Mouse (Mus musculus) intestine, embryonic 16.5 days (tissue): ENCODE results near the gene Fam167b. TPM values are rescaled to one million over a fixed set of nuclear protein-coding genes. Genes with fewer than 3 reads are reported as not detected.

Source experiments
- ATAC-seq: fragments of 200-750 bp; cut with Nextera tagmentation; 2 replicates; pipeline ENCODE4 v1.8.0; 2017; ENCODE audit warnings: moderate TSS enrichment, moderate library complexity
- H3K27ac ChIP-seq: fragments of 300-500 bp; sonication (generic); 2 replicates; pipeline ENCODE4 v1.5.1; 2014; ENCODE audit warnings: mild to moderate bottlenecking, low read length
- H3K27me3 ChIP-seq: fragments of 300-500 bp; sonication (generic); replicated peaks from 2 replicates; pipeline ENCODE4 v1.6.1; 2014; ENCODE audit warnings: low read length, control low read depth, mixed read lengths; ENCODE audit not compliant: control insufficient read depth, insufficient read depth
- H3K36me3 ChIP-seq: fragments of 300-500 bp; sonication (generic); 2 replicates; pipeline ENCODE4 v1.6.1; 2014; ENCODE audit warnings: low read length, control low read depth; ENCODE audit not compliant: control insufficient read depth, insufficient read depth
- H3K4me1 ChIP-seq: fragments of 300-500 bp; sonication (generic); 2 replicates; pipeline ENCODE4 v1.6.1; 2014; ENCODE audit warnings: low read length, control low read depth, mixed read lengths; ENCODE audit not compliant: control insufficient read depth, insufficient read depth
- H3K4me2 ChIP-seq: fragments of 300-500 bp; sonication (generic); 2 replicates; pipeline ENCODE4 v1.6.1; 2014; ENCODE audit warnings: low read depth, low read length, control low read depth
- H3K4me3 ChIP-seq: fragments of 300-500 bp; sonication (generic); 2 replicates; pipeline ENCODE4 v1.5.1; 2014; ENCODE audit warnings: mild to moderate bottlenecking, low read length
- H3K9ac ChIP-seq: fragments of 300-500 bp; sonication (generic); 2 replicates; pipeline ENCODE4 v1.6.1; 2014; ENCODE audit warnings: low read depth, low read length
- H3K9me3 ChIP-seq: fragments of 300-500 bp; sonication (generic); 2 replicates; pipeline ENCODE4 v1.6.1; 2016; ENCODE audit warnings: low read length, control low read depth; ENCODE audit not compliant: control insufficient read depth
- WGBS: fragments of 180-500 bp; shearing (Covaris S2); extraction: QIAGEN DNeasy Blood & Tissue Kit; methylation state at CpG from one replicate; pipeline ENCODE4 v1.1.7; 2014; 5-methylcytosine and 5-hydroxymethylcytosine counted together
- polyA plus RNA-seq: library from polyadenylated mRNA; unstranded; fragments of >200 nt; fragmentation: Nextera tagmentation; extraction: Ambion mirVana; gene quantifications from 2 replicates; pipeline ENCODE4 v1.2.1, GENCODE M21; 2015

The Fam167b gene
- polyA plus RNA-seq, 1 experiment from 2014 or later = 2.3 TPM

DNA sequence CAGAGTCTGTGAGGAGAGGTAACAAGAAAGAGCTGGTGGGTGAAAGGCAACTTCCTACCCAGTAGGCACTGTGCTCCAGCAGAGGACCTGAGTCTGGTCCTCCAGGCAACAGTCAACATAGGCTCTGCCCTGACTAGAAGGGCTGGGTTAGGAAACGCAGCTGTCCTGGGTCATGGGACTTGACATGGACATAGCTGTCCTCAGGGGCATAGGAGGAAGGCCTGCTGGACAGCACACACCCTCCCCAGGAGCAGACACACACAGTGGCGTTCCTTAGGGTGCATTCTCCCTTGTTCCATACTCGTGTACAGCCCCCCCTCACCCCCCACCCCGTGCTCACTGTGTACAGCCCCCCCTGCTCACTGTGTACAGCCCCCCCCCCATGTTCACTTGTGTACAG, 32.1 kb upstream of the Fam167b start:
- Histone ChIP-seq H3K9me3 (no peaks in the 10 kb centered on the region), H3K4me1 (peaks cover 11% of the 10 kb centered on the region; the same call in 1 of the 2 replicates), H3K4me3 (no peak overlapping the region), H3K9ac (no peak overlapping the region), H3K27me3 (no peaks in the 10 kb centered on the region), H3K27ac (no peak overlapping the region), H3K4me2 (no peak overlapping the region), H3K36me3 (peaks cover 11% of the 10 kb centered on the region; the same call in 1 of the 2 replicates)
- WGBS = 68% methylated on average over 4 of the region's 4 CpGs
- ATAC-seq = no peak

- Histone ChIP-seq H3K4me2 (no peak overlapping the region), H3K4me1 (peaks cover 11% of the 10 kb centered on the region; the same call in 1 of the 2 replicates), H3K9ac (no peak overlapping the region), H3K27me3 (no peaks in the 10 kb centered on the region), H3K27ac (no peak overlapping the region), H3K9me3 (no peaks in the 10 kb centered on the region), H3K4me3 (no peak overlapping the region), H3K36me3 (peaks cover 11% of the 10 kb centered on the region; the same call in 1 of the 2 replicates)
- WGBS = 73% methylated on average over 4 of the region's 4 CpGs
- no peak for ATAC-seq
These were observed 31.7 kb upstream of the Fam167b start for GRCm38 (mm10) chr4:129610026-129610425.

DNA sequence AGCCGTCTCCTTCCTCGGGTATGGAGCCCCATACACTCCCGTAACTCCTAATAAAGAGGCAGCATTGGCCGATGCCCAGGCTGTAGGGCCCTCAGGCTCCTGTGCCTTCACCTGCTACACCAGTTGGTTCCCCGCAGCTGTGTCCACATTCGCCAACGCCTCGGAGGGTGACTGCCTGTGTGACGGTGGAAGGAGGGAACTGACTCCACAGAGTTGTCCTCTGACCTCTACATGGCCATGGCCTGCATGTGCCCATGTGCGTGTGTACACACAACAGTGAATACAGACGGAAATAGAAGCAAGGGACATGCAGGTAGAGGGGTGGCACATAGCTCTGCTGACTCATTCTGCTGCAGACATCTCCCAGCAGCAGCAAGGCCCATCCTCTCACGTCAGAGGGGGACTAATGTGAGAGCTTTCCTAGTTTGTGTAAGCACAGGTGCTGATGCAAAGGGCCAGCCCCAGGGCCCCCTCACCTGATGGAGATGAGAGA, 30.8 kb upstream of the Fam167b start:
- H3K4me2 ChIP-seq = no peak overlapping the region
- ATAC-seq = 0 out of 2 replicates have a peak, but pooled peaks have one; percentile 3

GRCm38 (mm10) chr4:129608426-129609025, 30.2 kb upstream of the Fam167b start:
- no peaks in the 10 kb centered on the region for H3K27me3 ChIP-seq
- no peak overlapping the region for H3K4me3 ChIP-seq
- H3K9me3 ChIP-seq = no peaks in the 10 kb centered on the region
- WGBS = 34% methylated on average over 7 of the region's 7 CpGs
- H3K4me2 ChIP-seq = no peak overlapping the region
- H3K36me3 ChIP-seq = peaks cover 11% of the 10 kb centered on the region; the same call in 1 of the 2 replicates
- H3K9ac ChIP-seq = peak overlapping the region; percentile 8; the same call in 1 of the 2 replicates
- H3K4me1 ChIP-seq = peaks cover 9% of the 10 kb centered on the region; the same call in 1 of the 2 replicates
- peak; percentile 90 for ATAC-seq
- H3K27ac ChIP-seq = 0 out of 2 replicates have a peak overlapping the region, but pooled peaks have one; percentile 28

More for the DNA sequence above, 30.8 kb upstream of the Fam167b start:
- H3K9ac ChIP-seq = no peak overlapping the region; the same call in 1 of the 2 replicates
- no peak overlapping the region for H3K27ac ChIP-seq
- H3K4me3 ChIP-seq = no peak overlapping the region
- H3K27me3 ChIP-seq = no peaks in the 10 kb centered on the region
- WGBS = 82% methylated on average over 12 of the region's 12 CpGs
- H3K9me3 ChIP-seq = no peaks in the 10 kb centered on the region
- H3K4me1 ChIP-seq = peaks cover 11% of the 10 kb centered on the region; the same call in 1 of the 2 replicates
- peaks cover 11% of the 10 kb centered on the region; the same call in 1 of the 2 replicates for H3K36me3 ChIP-seq

GRCm38 (mm10) chr4:129600233-129601158, 22.1 kb upstream of the Fam167b start, which contains the start of the genes Eif3i and Tmem234:
Eif3i (minus strand) TSS chr4:129600648.
Tmem234 (plus strand) TSS chr4:129600668.
- peak; percentile 94 for ATAC-seq
- Histone ChIP-seq H3K27me3 (no peaks in the 10 kb centered on the region), H3K4me2 (peak within 1 kb of the TSS; percentile 80), H3K27ac (peak within 1 kb of the TSS; percentile 68), H3K9me3 (no peaks in the 10 kb centered on the region), H3K9ac (peak within 1 kb of the TSS; percentile 98), H3K4me1 (peaks cover 22% of the 10 kb centered on the region), H3K36me3 (no peaks in the 10 kb centered on the region), H3K4me3 (peak within 1 kb of the TSS; percentile 99)
- WGBS = under 1% methylated on average over 72 of the region's 74 CpGs

GRCm38 (mm10) chr4:129588865-129589264, 10.5 kb upstream of the Fam167b start:
- Histone ChIP-seq H3K27me3 (no peaks in the 10 kb centered on the region), H3K9me3 (no peaks in the 10 kb centered on the region), H3K27ac (no peak overlapping the region), H3K4me2 (no peak overlapping the region), H3K9ac (no peak overlapping the region), H3K4me1 (peaks cover 11% of the 10 kb centered on the region; the same call in 1 of the 2 replicates), H3K4me3 (no peak overlapping the region), H3K36me3 (peaks cover 12% of the 10 kb centered on the region)
- WGBS = 79% methylated on average over 4 of the region's 4 CpGs
- no peak for ATAC-seq

DNA sequence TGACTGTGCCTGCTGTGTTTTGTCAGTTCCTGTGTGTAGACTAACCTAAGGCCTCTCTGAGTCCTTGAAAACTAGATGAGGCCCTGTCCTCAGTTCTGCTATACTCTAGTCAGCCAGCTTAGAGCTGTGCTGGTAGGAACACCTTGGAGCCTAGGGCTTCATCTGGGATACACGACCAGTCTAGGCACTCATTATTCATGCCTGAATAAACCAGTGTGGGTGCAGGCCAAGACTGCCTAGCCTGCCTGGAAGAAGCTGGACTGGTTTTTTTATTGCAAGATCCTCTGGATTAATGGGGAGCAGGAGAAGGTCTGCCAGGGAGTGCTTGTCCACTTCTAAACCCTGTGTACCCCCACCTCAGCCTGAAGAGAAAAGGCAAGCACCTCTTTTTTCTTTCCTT, 8.6 kb upstream of the Fam167b start:
- Histone ChIP-seq H3K27ac (no peak overlapping the region), H3K4me2 (no peak overlapping the region), H3K9ac (no peak overlapping the region), H3K36me3 (peaks cover 1% of the 10 kb centered on the region; the same call in 1 of the 2 replicates), H3K4me1 (peaks cover 11% of the 10 kb centered on the region; the same call in 1 of the 2 replicates), H3K27me3 (no peaks in the 10 kb centered on the region), H3K4me3 (no peak overlapping the region), H3K9me3 (no peaks in the 10 kb centered on the region)
- 45% methylated on average over 1 of the region's 1 CpGs for WGBS
- ATAC-seq = no peak

- Histone ChIP-seq H3K27ac (no peak overlapping the region), H3K27me3 (no peaks in the 10 kb centered on the region), H3K4me3 (no peak overlapping the region), H3K4me2 (no peak overlapping the region), H3K4me1 (peaks cover 11% of the 10 kb centered on the region; the same call in 1 of the 2 replicates), H3K9ac (0 out of 2 replicates have a peak overlapping the region, but pooled peaks have one; percentile 76), H3K9me3 (no peaks in the 10 kb centered on the region), H3K36me3 (no peaks in the 10 kb centered on the region)
- WGBS = 84% methylated on average over 9 of the region's 9 CpGs
- ATAC-seq = no peak
These were observed 7.4 kb upstream of the Fam167b start for GRCm38 (mm10) chr4:129585773-129586172.
